Mouse (Mus musculus): ENCODE results near the gene Exosc1. TPM values are rescaled to one million over a fixed set of nuclear protein-coding genes. Genes with fewer than 3 reads are reported as not detected.
A peak's percentile ranks its signal among the peaks of the same experiment; 100 is the strongest.
"Not testable (repeated sequence)": the region's sequence is repeated elsewhere in the genome, so short reads cannot be mapped to it uniquely, and the experiment has no call there.

Exosc1 gene
- polyA plus RNA-seq, 1 experiment from 2014 or later, result 88.2 TPM

- no peak overlapping the region for H3K4me2 ChIP-seq
- H3K27me3 ChIP-seq, result no peaks in the 10 kb centered on the region
- 86% methylated on average over 7 of the region's 7 CpGs for WGBS
- H3K4me1 ChIP-seq, result no peaks in the 10 kb centered on the region
- no peak for ATAC-seq (ENCODE audit: insufficient number of reproducible peaks, insufficient read depth, low FRiP score, low TSS enrichment, low read depth)
- H3K36me3 ChIP-seq, result peaks cover 94% of the 10 kb centered on the region
- H3K4me3 ChIP-seq, result no peak overlapping the region
- H3K27ac ChIP-seq, result no peak overlapping the region
- H3K9ac ChIP-seq, result no peak overlapping the region
- H3K9me3 ChIP-seq, result no peaks in the 10 kb centered on the region
These were observed 10.6 kb upstream of the Exosc1 start for GRCm38 (mm10) chr19:41943841-41944240.

- Histone ChIP-seq H3K9ac (no peak overlapping the region), H3K4me2 (no peak overlapping the region), H3K27ac (no peak overlapping the region), H3K4me3 (no peak overlapping the region), H3K9me3 (no peaks in the 10 kb centered on the region), H3K36me3 (peaks cover 67% of the 10 kb centered on the region), H3K4me1 (peaks cover 8% of the 10 kb centered on the region), H3K27me3 (no peaks in the 10 kb centered on the region)
- no peak for ATAC-seq (ENCODE audit: insufficient number of reproducible peaks, insufficient read depth, low FRiP score, low TSS enrichment, low read depth)
- WGBS, result 90% methylated on average over 5 of the region's 5 CpGs
These were observed 5.3 kb upstream of the Exosc1 start for GRCm38 (mm10) chr19:41938539-41938938.

GRCm38 (mm10) chr19:41935921-41936320 lies 2.7 kb upstream of the Exosc1 start:
- no peak overlapping the region for H3K4me2 ChIP-seq
- no peak overlapping the region for H3K27ac ChIP-seq
- H3K4me1 ChIP-seq, result peaks cover 18% of the 10 kb centered on the region
- peaks cover 47% of the 10 kb centered on the region for H3K36me3 ChIP-seq
- no peaks in the 10 kb centered on the region for H3K27me3 ChIP-seq
- H3K9me3 ChIP-seq, result no peaks in the 10 kb centered on the region
- no peak overlapping the region for H3K9ac ChIP-seq
- ATAC-seq (ENCODE audit: insufficient number of reproducible peaks, insufficient read depth, low FRiP score, low TSS enrichment, low read depth), result no peak
- 93% methylated on average over 1 of the region's 1 CpGs for WGBS
- H3K4me3 ChIP-seq, result no peak overlapping the region

GRCm38 (mm10) chr19:41934124-41934523 lies 901 bp upstream of the Exosc1 start:
- Histone ChIP-seq H3K4me3 (peak overlapping the region; percentile 98), H3K36me3 (peaks cover 42% of the 10 kb centered on the region), H3K9ac (peak overlapping the region; percentile 93), H3K27me3 (no peaks in the 10 kb centered on the region), H3K27ac (no peak overlapping the region), H3K4me2 (peak overlapping the region; percentile 93), H3K9me3 (no peaks in the 10 kb centered on the region), H3K4me1 (peaks cover 18% of the 10 kb centered on the region)
- ATAC-seq (ENCODE audit: insufficient number of reproducible peaks, insufficient read depth, low FRiP score, low TSS enrichment, low read depth), result no peak
- 42% methylated on average over 6 of the region's 6 CpGs for WGBS

- Histone ChIP-seq H3K4me2 (peak overlapping the region; percentile 93), H3K9ac (peak overlapping the region; percentile 83), H3K4me3 (peak overlapping the region; percentile 98), H3K27ac (peak overlapping the region; percentile 62), H3K27me3 (no peaks in the 10 kb centered on the region), H3K36me3 (peaks cover 41% of the 10 kb centered on the region), H3K4me1 (peaks cover 18% of the 10 kb centered on the region), H3K9me3 (no peaks in the 10 kb centered on the region)
- ATAC-seq (ENCODE audit: insufficient number of reproducible peaks, insufficient read depth, low FRiP score, low TSS enrichment, low read depth), result peak; percentile 2; the same call in 1 of the 2 replicates
- WGBS, result under 1% methylated on average over 28 of the region's 28 CpGs
These were observed 537 bp downstream of the Exosc1 start for GRCm38 (mm10) chr19:41932686-41933085.

- no peak overlapping the region for H3K9ac ChIP-seq
- H3K9me3 ChIP-seq, result no peaks in the 10 kb centered on the region
- no peaks in the 10 kb centered on the region for H3K27me3 ChIP-seq
- ATAC-seq (ENCODE audit: insufficient number of reproducible peaks, insufficient read depth, low FRiP score, low TSS enrichment, low read depth), result no peak
- 70% methylated on average over 5 of the region's 5 CpGs for WGBS
- H3K27ac ChIP-seq, result no peak overlapping the region
- H3K4me2 ChIP-seq, result no peak overlapping the region
- no peaks in the 10 kb centered on the region for H3K4me1 ChIP-seq
- H3K4me3 ChIP-seq, result no peak overlapping the region
- peaks cover 62% of the 10 kb centered on the region for H3K36me3 ChIP-seq
These were observed 12.7 kb downstream of the Exosc1 start for GRCm38 (mm10) chr19:41920412-41921067.

GRCm38 (mm10) chr19:41919471-41919870 lies 13.8 kb downstream of the Exosc1 start:
- no peaks in the 10 kb centered on the region for H3K27me3 ChIP-seq
- no peak overlapping the region for H3K27ac ChIP-seq
- no peaks in the 10 kb centered on the region for H3K9me3 ChIP-seq
- no peak overlapping the region for H3K4me3 ChIP-seq
- H3K4me2 ChIP-seq, result no peak overlapping the region
- no peak for ATAC-seq (ENCODE audit: insufficient number of reproducible peaks, insufficient read depth, low FRiP score, low TSS enrichment, low read depth)
- 74% methylated on average over 4 of the region's 4 CpGs for WGBS
- no peak overlapping the region for H3K9ac ChIP-seq
- H3K4me1 ChIP-seq, result peaks cover 9% of the 10 kb centered on the region; the same call in 1 of the 2 replicates
- peaks cover 57% of the 10 kb centered on the region for H3K36me3 ChIP-seq

GRCm38 (mm10) chr19:41916853-41917252 lies 16.4 kb downstream of the Exosc1 start:
- Histone ChIP-seq H3K4me2 (no peak overlapping the region), H3K27ac (no peak overlapping the region), H3K36me3 (peaks cover 34% of the 10 kb centered on the region), H3K27me3 (no peaks in the 10 kb centered on the region), H3K4me1 (peaks cover 26% of the 10 kb centered on the region), H3K9ac (no peak overlapping the region), H3K9me3 (no peaks in the 10 kb centered on the region), H3K4me3 (no peak overlapping the region)
- no peak for ATAC-seq (ENCODE audit: insufficient number of reproducible peaks, insufficient read depth, low FRiP score, low TSS enrichment, low read depth)
- WGBS, result 84% methylated on average over 4 of the region's 4 CpGs

GRCm38 (mm10) chr19:41915294-41915693 lies 17.9 kb downstream of the Exosc1 start:
- ATAC-seq (ENCODE audit: insufficient number of reproducible peaks, insufficient read depth, low FRiP score, low TSS enrichment, low read depth), result no peak
- no peak overlapping the region for H3K4me2 ChIP-seq
- 82% methylated on average over 3 of the region's 3 CpGs for WGBS

GRCm38 (mm10) chr19:41914592-41914882 lies 18.7 kb downstream of the Exosc1 start:
- not testable (repeated sequence) for H3K9me3 ChIP-seq; H3K9ac ChIP-seq; ATAC-seq (ENCODE audit: insufficient number of reproducible peaks, insufficient read depth, low FRiP score, low TSS enrichment, low read depth); H3K27me3 ChIP-seq
- peak overlapping the region; percentile 92 for H3K4me2 ChIP-seq
- peak overlapping the region; percentile 96; the same call in 1 of the 2 replicates for H3K4me3 ChIP-seq
- peaks cover 26% of the 10 kb centered on the region for H3K4me1 ChIP-seq
- 0 out of 2 replicates have a peak overlapping the region, but pooled peaks have one; percentile 28 for H3K27ac ChIP-seq
- peaks cover 29% of the 10 kb centered on the region for H3K36me3 ChIP-seq

More at GRCm38 (mm10) chr19:41915294-41915693, 17.9 kb downstream of the Exosc1 start:
- Histone ChIP-seq H3K4me3 (no peak overlapping the region), H3K9me3 (no peaks in the 10 kb centered on the region), H3K9ac (no peak overlapping the region), H3K27me3 (no peaks in the 10 kb centered on the region), H3K4me1 (peaks cover 26% of the 10 kb centered on the region), H3K36me3 (peaks cover 34% of the 10 kb centered on the region), H3K27ac (no peak overlapping the region)

- Histone ChIP-seq H3K36me3 (peaks cover 24% of the 10 kb centered on the region), H3K4me2 (peak overlapping the region; percentile 92), H3K9me3 (no peaks in the 10 kb centered on the region), H3K27me3 (no peaks in the 10 kb centered on the region), H3K9ac (peak overlapping the region; percentile 96), H3K27ac (peak overlapping the region; percentile 28; the same call in 1 of the 2 replicates), H3K4me1 (peaks cover 26% of the 10 kb centered on the region), H3K4me3 (peak overlapping the region; percentile 96)
- no peak for ATAC-seq (ENCODE audit: insufficient number of reproducible peaks, insufficient read depth, low FRiP score, low TSS enrichment, low read depth)
- WGBS, result 28% methylated on average over 6 of the region's 6 CpGs
These were observed 19.2 kb downstream of the Exosc1 start for GRCm38 (mm10) chr19:41913774-41914591.
